Mouse (Mus musculus) left cerebral cortex, adult 18-20 months (tissue): ENCODE results near the gene Olfr111. TPM values are rescaled to one million over a fixed set of nuclear protein-coding genes. Genes with fewer than 3 reads are reported as not detected.
"Not testable (repeated sequence)": the region's sequence is repeated elsewhere in the genome, so short reads cannot be mapped to it uniquely, and the experiment has no call there.

Source experiments
- DNase-seq, 2 experiments: peaks; one replicate each; pipeline ENCODE4 v3.0.0; 2021 to 2022; ENCODE audit warnings: low spot score in 2 of 2, mixed read lengths in 1 of 2
- long read RNA-seq, 2 experiments: library from polyadenylated mRNA; stranded (forward); transcript quantifications; one replicate each; pipeline ENCODE4 v2.0.0; 2021
- total RNA-seq, 2 experiments: library from RNA; stranded (reverse); gene quantifications; 2 replicates each; pipeline ENCODE4 v1.2.3; 2021

Gene Olfr111
- total RNA-seq = under 1 TPM in 1 of 2 experiments, not detected in 1; 0.19 TPM
- long read RNA-seq, experiment 1 = 0 reads
- long read RNA-seq, experiment 2 = 0 reads

DNA sequence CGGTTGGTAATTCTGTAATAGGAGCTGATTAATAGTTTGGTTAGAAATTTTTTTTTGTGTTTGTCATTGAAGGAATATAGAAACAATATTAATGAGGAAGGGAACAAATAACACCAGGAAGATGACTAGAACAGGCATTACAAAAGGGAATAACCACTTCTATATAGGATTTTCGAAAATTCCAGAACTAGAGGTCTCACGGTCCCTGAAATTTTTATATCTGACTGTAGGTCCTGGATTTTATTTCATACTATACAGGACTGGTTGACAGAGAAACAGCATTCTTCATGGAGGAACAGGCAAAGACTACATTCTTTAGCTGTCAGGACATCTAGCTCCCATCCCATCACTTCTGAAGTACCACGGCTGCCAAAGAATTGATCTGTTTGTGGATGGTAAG lies at the start of gene Olfr111:
TSS of gene Olfr111 (plus strand) at position 301 of the 400 bp plus-strand sequence.
- no peak for DNase-seq

DNA sequence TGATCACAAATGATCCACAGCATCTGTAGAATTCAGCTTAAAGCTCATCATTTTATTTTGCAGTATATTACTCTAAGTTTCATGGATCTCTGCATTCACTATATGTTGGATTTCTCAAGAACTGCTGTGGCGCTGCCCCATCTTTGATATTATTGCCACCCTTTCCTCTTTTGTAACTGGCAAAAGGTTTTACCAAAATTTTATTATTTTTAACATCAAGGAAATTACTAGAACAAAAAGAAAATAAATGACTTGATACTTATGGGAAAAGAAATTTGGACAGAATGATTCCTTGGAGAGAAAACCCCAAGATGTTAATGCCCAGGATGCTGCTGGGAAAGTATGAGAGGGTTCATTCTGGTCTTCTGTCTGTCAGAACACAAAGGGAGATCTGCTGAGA lies 49.2 kb upstream of the Olfr111 start, which contains the start of gene Olfr109:
TSS of gene Olfr109 (plus strand) at position 301 of the 400 bp plus-strand sequence.
- DNase-seq = no peak

DNA sequence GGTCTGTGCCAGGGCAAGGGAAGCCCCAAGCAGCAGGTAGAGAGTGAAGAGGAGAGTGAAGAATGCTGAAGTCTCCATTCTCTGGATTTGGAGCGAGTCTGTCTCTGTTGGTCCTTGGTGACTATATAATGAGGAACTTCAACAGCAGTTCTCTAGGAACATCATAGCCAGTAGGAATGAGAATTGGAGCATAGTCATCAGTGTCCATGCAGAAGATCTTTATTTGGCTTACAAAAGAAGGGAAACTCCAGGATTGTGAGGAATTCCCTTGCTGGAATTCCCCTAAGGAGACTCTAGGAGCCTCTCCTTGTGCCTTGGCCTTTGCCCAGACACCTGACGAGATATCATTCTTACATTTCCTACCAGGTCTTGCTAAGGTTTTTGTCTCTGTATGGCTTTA lies 24.4 kb upstream of the Olfr111 start, which contains the start of gene H2-M2:
TSS of gene H2-M2 (minus strand) at position 101 of the 400 bp plus-strand sequence.
- no peak for DNase-seq

DNA sequence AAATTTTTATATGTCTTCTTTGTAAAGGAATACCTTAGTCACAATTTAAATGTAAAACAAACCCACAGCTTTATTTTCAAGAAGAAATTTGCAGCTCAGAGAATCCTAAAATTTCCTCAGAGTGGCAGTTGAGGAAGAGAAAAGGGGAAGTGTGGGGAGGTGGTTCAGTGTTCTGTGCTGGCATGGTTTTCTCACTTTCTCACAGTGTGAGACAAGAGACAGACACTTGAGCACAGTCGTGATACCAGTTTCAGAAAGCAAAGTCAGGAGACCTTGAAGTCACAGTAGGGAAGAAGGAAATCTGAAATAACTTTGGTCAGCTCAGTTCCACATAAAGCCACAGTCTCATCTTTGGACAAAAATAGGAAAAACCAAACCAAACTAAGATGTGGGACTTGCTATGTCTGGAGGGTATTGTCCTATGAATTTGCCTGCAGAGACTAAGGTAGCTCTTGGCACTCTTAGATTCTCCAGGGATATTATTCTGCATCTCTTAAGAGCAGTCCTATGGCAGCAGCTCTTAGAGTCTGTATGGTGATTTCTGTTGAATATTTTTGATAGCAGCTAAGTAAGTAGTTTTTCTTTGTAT lies 15.8 kb upstream of the Olfr111 start, which contains the start of gene Olfr110:
TSS of gene Olfr110 (plus strand) at position 539 of the 589 bp plus-strand sequence.
- peak in 1 of 2 experiments; percentile 2 for DNase-seq

DNA sequence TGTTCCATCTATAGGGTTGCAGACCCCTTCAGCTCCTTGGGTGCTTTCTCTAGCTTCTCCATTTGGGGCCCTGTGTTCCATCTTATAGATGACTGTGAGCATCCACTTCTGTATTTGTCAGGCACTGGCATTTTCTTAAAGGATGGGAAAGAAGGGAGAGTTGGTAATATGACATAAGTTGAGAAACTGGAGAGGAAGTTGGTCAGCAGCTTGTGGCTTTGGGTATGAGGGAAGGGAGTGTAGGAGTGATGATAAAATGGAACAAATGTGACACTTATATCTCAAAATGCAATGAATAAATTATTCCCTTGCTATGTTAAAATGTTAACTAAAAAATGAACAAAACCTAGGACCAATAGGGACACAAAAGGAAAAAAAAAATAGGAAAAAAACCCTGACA lies 16.8 kb downstream of the Olfr111 start:
- not testable (repeated sequence) for DNase-seq

DNA sequence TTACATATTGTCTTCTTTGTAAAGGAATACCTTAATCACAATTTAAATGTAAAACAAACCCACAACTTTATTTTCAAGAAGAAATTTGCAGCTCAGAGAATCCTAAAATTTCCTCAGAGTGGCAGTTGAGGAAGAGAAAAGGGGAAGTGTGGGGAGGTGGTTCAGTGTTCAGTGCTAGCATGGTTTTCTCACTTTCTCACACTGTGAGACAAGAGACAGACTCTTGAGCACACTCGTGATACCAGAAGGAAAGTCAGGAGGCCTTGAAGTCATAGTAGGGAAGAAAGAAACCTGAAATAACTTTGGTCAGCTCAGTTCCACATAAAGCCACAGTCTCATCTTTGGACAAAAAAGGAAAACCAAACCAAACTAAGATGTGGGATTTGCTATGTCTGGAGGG lies 17.6 kb downstream of the Olfr111 start:
- not testable (repeated sequence) for DNase-seq

DNA sequence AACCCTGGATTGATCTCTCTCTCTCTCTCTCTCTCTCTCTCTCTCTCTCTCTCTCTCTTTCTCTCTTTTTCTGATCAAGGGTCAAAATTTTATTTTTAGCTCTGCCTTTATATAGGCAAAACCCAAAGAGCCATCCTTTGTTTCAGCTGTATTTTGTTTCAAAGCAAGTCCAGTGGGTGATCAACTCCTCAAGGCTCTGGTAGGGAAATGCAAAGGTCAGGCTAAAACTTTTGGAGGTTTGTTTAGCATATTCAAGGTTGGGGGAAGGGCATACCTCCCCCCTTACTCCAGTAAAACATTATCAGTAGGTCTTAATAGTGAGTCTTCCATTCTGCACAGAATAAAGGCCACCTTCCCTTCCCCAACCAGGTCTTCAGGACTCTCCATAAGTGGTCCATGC lies 27.3 kb downstream of the Olfr111 start:
- DNase-seq = no peak

DNA sequence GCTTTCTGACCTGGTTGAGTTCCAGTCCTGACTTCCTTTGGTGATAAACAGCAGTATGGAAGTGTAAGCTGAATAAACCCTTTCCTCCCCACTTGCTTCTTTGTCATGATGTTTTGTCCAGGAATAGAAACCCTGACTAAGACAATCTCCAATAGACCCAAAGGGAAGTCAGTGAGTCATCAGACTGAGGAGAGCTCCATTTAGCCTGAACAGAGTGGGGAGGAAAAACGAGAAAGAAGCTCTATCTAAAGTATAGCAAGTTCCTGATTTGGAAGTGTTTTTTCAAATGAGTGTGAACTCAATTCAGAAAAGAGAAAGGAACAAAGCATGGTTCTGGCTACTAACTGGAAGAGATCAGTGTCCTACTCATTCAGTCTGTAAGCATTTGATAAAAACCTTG lies 30.6 kb downstream of the Olfr111 start:
- DNase-seq = not testable (repeated sequence)

DNA sequence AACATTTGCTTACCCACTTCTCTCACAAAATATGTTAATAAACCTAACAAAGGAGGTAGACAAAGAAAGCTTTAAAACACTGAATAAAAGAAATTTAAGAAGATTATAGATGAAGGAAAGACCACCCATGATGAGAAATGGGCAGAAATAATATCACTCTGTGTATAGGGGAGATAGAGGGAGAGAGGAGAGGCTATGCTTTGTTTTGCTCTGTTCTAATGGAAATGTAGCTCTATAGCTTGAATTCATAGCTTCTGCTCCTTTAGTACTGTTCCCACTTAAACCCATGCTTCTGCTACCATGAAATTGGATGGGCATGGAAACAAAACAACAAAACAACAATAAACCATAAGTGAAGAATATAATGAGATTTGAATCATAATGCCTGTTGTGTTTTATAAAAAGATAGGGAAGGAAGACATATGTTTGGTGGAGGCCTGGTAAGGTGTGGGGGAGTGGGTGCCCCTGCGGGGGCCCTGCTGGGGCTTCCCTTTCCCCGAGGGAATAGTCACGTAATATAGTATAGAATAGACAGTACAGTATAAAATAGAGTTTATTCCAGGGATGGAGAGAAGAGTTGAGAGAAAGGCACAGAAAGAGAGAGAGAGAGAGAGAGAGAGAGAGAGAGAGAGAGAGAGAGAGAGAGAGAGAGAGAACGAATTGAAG lies 33.8 kb downstream of the Olfr111 start:
- DNase-seq = no peak

DNA sequence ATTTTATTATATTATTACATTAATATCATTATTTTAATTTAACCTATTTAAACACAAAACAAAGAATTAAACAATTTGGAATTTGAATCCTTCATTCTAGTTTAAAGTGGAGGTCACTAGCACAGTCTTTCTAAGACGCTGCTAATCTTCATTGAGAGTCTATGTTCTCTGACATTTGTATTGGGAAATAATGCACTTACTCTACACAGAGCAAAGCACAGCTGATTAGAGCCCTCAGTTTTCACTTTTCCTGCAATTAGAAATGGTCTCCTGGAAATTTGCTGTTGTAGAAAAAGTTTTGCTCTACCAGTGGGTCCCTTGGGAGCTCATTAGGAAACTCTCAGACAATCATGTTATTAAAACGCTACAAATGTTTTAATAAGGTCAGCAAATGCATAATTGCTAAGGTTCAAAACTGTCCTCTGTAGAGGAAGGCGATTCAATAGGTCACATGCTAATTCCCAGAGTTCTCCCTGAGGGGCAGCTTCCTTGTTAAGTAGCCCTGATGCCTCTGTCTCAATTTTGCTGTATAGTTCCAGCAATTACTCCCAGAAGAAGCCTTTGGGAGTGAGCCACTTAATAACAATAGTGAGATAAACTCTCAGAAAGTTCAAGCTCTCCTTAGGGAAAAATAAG lies 36.1 kb downstream of the Olfr111 start:
- no peak for DNase-seq

DNA sequence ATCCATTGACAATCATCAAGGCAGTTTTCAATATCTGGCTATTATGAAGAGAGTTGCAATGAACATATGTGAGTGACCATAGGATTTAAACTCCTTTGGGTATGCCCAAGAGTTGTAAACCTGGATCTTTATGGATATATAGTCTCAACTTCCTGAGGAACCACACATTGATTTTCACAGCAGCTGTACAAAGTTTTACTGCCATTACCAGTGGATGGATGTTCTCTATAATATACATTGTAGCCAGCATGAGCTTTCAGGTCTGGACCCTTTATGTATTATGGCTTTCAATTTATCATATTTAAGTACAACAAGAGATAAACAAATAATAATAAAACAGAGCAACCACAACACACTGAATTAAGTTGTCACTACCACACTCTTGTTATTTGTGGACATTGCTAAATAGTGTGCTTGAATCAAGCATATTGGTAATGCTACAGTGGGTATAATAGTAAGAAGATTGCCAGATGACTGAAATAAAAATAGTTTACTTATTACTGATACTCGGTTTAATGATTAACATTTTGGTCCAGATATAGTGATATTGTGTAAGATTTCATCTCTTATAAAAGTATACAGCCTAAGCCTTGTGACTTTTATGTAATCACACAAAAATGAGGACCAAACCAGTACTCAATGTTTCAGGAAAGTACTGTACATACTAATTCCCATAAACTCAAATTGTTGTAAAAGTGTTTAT lies 51.2 kb downstream of the Olfr111 start:
- no peak for DNase-seq

DNA sequence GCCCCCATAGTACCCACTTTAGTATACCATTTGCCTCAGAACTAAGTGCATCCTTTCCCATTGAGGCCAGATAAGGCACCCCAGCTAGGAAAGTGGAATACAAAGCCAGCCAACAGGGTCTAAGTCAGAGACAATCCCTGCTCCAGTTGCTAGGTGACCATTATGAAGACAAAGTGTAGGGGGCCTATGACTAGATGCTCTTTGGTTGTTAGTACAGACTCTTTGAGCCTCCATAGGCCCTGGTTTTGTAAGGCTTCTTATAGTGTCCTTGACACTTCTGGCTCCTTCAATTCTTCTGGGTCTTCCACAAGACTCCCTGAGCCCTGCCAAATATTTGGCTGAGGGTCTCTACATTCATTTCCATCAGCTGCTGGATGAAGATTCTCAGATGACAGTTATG lies 61.5 kb downstream of the Olfr111 start, which contains the start of gene Olfr112:
TSS of gene Olfr112 (minus strand) at position 101 of the 400 bp plus-strand sequence.
- DNase-seq = no peak

DNA sequence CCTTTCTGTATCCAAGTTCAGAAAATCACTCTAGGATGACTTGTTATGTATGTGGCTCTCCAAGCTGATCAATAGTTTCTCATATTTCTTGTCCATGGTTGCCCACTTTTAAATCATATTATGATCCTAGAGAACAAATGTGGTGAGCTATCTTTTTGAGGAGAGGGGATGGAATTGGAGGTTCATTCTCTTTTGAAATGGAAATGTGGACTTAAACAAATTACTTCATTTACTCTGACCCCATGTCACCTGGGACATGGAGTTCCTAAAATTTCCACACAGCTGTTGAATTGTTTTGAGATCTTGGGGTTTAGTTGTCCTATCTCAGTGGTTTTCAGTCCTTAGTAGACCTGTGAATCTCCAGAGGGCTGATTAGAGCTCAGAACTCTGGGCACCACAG lies 69.7 kb downstream of the Olfr111 start, which contains the start of gene Olfr113:
TSS of gene Olfr113 (minus strand) at position 101 of the 400 bp plus-strand sequence.
- no peak for DNase-seq

Other genes starting within 250 kb of the Olfr111 start
- not detected for gene Olfr98, start 244.3 kb upstream of the Olfr111 start, total RNA-seq
- gene H2-M3, start 237.8 kb upstream of the Olfr111 start, total RNA-seq = 1 to 10 TPM; 3.8 to 4.6 TPM
- not detected for gene Olfr99, start 224.6 kb upstream of the Olfr111 start, total RNA-seq
- not detected for gene Olfr101, start 203.7 kb upstream of the Olfr111 start, total RNA-seq
- gene Olfr102, start 191.0 kb upstream of the Olfr111 start, total RNA-seq = not detected
- not detected for gene Olfr103, start 168.3 kb upstream of the Olfr111 start, total RNA-seq
- not detected for gene Olfr104-ps, start 148.4 kb upstream of the Olfr111 start, total RNA-seq
- not detected for gene Olfr105-ps, start 129.0 kb upstream of the Olfr111 start, total RNA-seq
- gene Olfr106-ps, start 117.6 kb upstream of the Olfr111 start, total RNA-seq = not detected
- not detected for gene Olfr107, start 108.8 kb upstream of the Olfr111 start, total RNA-seq
- gene Olfr108, start 62.5 kb upstream of the Olfr111 start, total RNA-seq = not detected
- not detected for gene Olfr109, start 49.1 kb upstream of the Olfr111 start, total RNA-seq
- gene H2-M2, start 24.5 kb upstream of the Olfr111 start, total RNA-seq = not detected
- gene Olfr110, start 15.6 kb upstream of the Olfr111 start, total RNA-seq = not detected
- gene Olfr112, start 61.4 kb downstream of the Olfr111 start, total RNA-seq = not detected
- gene Olfr113, start 69.6 kb downstream of the Olfr111 start, total RNA-seq = not detected
- gene Olfr114, start 84.7 kb downstream of the Olfr111 start, total RNA-seq = not detected
- not detected for gene Olfr115, start 119.1 kb downstream of the Olfr111 start, total RNA-seq
- gene Olfr116, start 119.2 kb downstream of the Olfr111 start, total RNA-seq = not detected
- not detected for gene Olfr117, start 155.8 kb downstream of the Olfr111 start, total RNA-seq
- gene Olfr118, start 159.0 kb downstream of the Olfr111 start, total RNA-seq = not detected
- gene Olfr119, start 188.5 kb downstream of the Olfr111 start, total RNA-seq = not detected
- not detected for gene Olfr120, start 213.8 kb downstream of the Olfr111 start, total RNA-seq
- not detected for gene Olfr121, start 240.8 kb downstream of the Olfr111 start, total RNA-seq